Mouse (Mus musculus): ENCODE measurements around the gene Mettl22.
A peak's percentile ranks its signal among the peaks of the same experiment; 100 is the strongest.

Gene Mettl22

GRCm38 (mm10) chr16:8509894-8510293 is 39.3 kb downstream of the Mettl22 start:
- no peak for DNase-seq (ENCODE audit: low read depth, low spot score)

DNA sequence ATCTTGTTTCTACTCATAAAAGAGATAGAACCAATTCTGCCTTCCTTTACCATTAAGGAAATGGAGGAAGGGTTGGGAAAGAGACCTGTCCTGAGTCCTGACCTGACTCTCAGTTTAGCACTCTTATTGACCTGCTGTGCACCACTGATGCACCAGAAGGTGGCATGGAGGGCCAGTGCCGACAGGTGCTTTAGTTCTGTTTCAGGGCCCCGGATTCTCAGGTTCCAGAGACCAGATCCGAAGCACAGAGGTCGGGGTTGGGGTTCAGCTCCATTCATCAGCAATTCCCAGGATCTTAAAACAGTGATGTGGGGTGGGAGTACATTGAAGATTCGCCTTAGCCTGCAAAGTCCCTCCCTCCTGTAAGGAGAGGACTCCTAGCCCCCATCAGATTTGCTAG is 42.2 kb downstream of the Mettl22 start:
- DNase-seq (ENCODE audit: low read depth, low spot score): no peak

- DNase-seq (ENCODE audit: low read depth, low spot score): peak; percentile 88
Observed at GRCm38 (mm10) chr16:8513236-8513906, 42.8 kb downstream of the Mettl22 start, which contains the start of gene Abat. Abat (plus strand) TSS chr16:8513429.

DNA sequence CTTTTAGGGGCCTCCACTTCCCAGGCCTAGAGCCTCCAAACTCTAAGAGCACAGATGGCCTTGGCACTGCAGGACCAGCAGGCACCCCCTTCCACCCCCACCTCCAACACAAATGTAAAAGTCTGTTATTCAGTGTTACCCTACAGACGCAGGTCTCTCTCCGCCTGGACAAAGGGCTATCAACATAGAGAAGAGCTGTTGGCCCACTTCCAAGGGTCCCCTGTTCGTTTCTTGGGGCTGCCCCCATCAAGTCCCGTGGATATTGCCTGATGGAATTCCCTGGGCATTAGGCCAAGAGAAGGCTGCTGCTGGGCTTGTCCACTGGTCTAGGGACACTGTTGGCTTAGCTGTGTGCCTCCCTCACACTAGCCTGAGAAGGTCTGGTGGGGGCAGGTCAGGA is 43.6 kb downstream of the Mettl22 start:
- no peak for DNase-seq (ENCODE audit: low read depth, low spot score)

DNA sequence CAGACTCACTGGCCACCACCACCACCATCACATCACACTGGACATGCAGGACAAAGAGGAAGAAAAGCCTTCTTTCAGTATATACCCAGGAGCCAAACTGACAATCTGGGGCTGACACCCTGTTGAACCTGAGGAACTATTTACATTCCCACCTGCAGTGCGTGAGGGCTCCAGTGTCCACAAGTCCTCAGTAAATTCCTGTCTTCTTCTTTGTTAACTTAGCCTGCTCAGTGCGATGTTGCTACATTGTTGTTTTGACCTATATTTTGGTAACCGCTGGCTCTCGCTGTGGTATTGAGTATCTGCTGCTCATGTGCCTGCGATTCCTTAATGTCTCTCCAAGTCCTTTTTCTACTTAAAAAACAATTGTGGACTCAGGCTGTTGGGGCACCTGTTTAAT is 49.9 kb downstream of the Mettl22 start:
- no peak for DNase-seq (ENCODE audit: low read depth, low spot score)

DNA sequence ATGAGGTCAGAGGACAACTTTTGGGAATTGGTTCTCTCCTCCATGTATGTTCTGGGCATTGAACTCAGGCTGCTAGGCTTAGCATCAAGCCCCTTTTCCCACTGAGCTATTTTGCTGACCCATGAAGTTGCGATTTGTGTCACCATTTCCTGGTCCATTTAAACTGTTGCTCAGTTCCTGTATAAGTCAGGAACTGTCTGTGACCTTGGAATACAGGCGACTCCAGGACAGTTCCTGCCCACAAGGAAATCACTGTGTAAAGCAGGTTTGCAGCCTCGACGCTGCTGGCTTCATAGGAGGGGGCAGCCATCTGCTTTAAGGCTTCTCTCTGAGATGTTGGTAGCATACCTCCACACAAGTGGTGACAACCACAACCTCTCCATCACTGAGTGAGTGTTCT is 50.7 kb downstream of the Mettl22 start:
- no peak for DNase-seq (ENCODE audit: low read depth, low spot score)

DNA sequence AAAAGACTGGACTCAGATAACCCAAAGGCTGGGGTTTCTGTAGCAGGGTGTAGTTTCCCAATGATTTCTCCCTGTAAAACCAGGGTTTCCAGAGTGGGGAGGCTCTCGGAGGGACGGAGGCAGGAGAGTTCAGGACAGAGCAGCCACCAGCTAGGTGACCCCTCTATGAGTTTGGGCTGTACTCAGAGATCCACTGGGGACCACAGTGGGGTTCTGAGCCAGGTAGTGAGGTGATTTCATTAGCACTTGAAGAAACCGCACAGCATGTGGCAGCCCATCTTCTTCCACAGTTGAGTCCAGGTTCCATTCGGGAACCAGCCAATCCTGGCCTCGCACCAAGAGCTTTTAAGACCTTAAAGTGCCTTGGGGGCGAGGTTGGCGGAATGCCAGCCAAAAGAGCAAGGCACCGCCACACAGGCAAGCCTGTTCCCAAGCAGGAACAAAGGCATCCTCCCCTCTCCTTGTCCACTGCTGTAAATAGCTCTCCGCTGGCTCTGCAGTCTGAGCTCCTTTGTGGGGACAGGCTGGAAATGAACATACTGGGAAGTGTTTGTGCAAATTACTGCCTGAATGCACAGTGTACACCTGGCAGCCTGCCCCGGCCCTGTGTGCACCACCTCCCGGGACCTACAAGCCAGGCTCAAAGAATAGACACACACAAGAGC is 53.0 kb downstream of the Mettl22 start:
- DNase-seq (ENCODE audit: low read depth, low spot score): no peak

DNA sequence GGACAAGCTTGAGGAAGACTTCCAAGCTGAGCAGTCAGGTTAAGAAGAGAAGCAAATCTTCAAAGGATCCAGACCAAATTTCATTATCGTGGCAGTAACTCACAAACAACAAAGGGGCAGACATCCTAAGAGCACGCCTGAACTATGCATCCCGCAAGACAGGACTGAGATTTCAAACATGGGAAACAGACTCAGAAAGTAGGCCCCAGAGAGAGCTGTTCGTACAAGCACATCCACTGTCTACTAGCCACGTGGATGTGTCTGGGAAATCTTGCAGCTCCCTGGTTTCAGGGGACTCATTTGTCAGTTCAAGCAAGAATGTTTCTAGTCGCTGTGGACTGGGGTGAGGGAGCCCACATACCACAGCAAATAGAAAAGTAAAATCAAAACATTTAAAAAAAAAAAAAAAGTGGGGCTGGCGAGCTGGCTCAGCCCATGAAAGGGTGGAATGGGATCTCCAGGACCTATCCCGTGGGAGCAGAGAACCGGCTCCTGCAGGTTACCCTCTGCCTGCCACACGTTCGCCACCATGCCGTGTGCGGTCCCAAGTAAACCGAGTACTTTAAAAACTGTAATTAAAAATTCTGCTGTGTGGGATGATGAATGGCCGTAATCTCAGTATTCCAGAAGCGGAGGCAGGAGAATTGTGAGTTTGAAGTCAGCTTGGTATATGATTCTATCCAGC is 53.7 kb downstream of the Mettl22 start:
- no peak for DNase-seq (ENCODE audit: low read depth, low spot score)

DNA sequence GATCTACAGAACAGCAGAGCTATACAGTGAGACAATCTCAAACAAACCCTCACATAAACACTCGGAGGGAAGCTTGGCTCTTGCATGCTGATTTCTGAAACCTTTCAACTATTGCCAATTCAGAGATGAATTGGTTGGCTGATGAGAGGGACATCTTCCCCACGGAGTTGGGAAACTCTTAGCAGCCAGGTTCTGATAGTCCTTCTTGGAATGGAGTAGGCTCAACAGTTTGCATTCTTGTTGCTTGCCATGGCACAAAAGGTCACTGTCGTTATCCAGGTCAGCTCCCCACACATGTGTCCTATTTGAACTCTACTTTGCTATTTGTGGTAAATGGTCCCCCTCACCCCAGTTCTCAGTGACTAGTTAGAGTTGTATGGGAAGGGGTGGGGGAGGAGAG is 54.7 kb downstream of the Mettl22 start:
- DNase-seq (ENCODE audit: low read depth, low spot score): no peak

- DNase-seq (ENCODE audit: low read depth, low spot score): no peak
Observed at GRCm38 (mm10) chr16:8525877-8526276, 55.3 kb downstream of the Mettl22 start.

GRCm38 (mm10) chr16:8529389-8529788 is 58.8 kb downstream of the Mettl22 start:
- no peak for DNase-seq (ENCODE audit: low read depth, low spot score)

GRCm38 (mm10) chr16:8530018-8530417 is 59.4 kb downstream of the Mettl22 start:
- DNase-seq (ENCODE audit: low read depth, low spot score): no peak

DNA sequence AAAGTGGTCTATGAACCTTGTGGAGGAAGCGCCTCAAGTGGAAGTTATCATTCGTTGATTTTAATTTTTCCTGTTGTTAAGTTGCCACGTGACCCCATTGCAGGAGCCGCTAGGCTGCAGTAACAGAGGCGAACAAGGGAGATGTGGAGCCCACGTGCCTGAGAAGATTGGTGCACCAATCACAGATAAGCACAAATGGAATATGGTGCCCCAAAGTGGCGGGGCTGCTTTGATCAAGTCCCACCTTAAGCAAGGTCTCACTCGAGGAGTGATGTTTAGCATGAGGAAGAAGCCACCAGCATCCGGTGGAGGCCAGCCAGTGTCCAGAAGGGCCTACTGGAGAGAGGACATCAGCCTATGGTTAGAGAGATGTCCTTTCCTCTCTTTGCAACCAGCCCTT is 61.9 kb downstream of the Mettl22 start:
- DNase-seq (ENCODE audit: low read depth, low spot score): no peak

- DNase-seq (ENCODE audit: low read depth, low spot score): no peak
Observed at GRCm38 (mm10) chr16:8532894-8533293, 62.3 kb downstream of the Mettl22 start.

- no peak for DNase-seq (ENCODE audit: low read depth, low spot score)
Observed at GRCm38 (mm10) chr16:8533477-8533876, 62.9 kb downstream of the Mettl22 start.

- DNase-seq (ENCODE audit: low read depth, low spot score): no peak
Observed at GRCm38 (mm10) chr16:8534466-8535200, 64.0 kb downstream of the Mettl22 start.

- DNase-seq (ENCODE audit: low read depth, low spot score): no peak
Observed at GRCm38 (mm10) chr16:8535411-8535810, 64.8 kb downstream of the Mettl22 start.

- DNase-seq (ENCODE audit: low read depth, low spot score): peak; percentile 80
Observed at GRCm38 (mm10) chr16:8539150-8539865, 68.7 kb downstream of the Mettl22 start.

Measured in brain, embryonic 18.5 days (tissue).